Mouse (Mus musculus) frontal cortex, adult 2 months (tissue): ENCODE data around the gene 4931423N10Rik. TPM values are rescaled to one million over a fixed set of nuclear protein-coding genes. Genes with fewer than 3 reads are reported as not detected.
"Not testable (repeated sequence)": the region's sequence is repeated elsewhere in the genome, so short reads cannot be mapped to it uniquely, and the experiment has no call there.

ENCODE experiments used
- DNase-seq, 2 experiments: peaks; one replicate each; pipeline ENCODE4 v3.0.0; 2022; ENCODE audit warnings: low spot score in 1 of 2; ENCODE audit errors: extremely low spot score in 1 of 2
- polyA plus RNA-seq: library from polyadenylated mRNA; depleted of rRNA; stranded (reverse); fragments of >200 nt; gene quantifications from 2 replicates; pipeline ENCODE4 v1.2.3, GENCODE M21; 2012; rRNA removed

4931423N10Rik gene
- 0.17 and 0.32 TPM in 2 replicates for polyA plus RNA-seq

DNA sequence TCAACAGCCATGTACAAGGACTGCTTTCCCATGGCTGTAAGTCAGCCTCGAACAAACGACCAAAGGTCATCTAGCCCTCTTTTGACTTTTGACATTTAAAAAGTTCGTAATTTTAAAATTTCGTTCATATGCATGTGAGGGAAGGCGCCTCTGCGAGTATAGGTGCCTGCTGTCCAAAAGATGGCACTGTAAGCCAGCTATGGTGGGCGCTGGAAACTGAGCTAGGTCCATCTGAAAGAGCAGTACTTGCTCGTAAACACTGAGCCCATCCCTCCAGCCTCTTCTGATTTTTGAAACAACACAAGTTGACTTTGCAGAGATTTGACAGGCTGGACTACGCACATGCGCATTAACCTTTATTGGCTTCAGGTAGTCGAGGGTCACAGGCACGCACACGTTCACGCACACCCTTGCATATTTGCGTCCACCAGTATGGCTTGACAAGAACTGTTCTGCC, at the start of gene 4931423N10Rik:
TSS of gene 4931423N10Rik (plus strand) at position 407 of the 457 bp plus-strand sequence.
- DNase-seq: peak in 1 of 2 experiments; percentile 15

DNA sequence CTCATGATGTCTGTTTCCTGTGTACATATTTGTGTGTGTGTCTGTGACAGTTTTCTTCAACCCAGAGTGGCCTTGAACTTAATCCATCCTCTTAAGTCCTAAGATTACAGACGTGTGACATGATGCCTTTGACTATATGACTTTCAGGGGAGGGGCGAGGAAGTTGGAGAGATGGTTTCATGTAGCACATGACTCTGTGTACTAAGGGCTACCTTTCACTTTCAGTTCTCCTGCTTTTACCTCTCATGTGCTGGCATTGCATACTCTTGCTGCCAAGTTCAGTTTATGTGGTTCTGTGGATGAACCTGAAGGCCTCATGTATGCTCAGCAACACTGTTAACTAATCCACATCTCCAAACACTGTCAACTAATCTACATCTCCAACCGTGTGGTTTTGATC, 35.0 kb upstream of the 4931423N10Rik start:
- no peak for DNase-seq

DNA sequence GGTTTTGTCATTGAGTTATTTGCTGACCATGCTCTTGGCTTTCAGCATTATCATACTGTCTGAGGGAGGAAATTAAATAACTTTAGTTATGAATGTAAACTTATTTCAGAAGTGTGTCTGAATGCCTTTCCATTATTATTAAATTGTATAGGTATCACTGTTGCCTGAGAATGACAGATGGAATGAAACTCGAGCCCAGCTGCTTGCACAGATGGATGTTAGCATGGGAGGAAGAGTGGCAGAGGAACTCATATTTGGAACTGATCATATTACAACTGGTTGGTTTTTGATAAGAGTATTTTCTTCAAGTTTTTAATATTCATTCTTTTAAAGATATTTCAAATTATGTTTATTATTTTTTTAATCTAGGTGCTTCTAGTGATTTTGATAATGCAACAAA, 12.9 kb upstream of the 4931423N10Rik start:
- DNase-seq: no peak

DNA sequence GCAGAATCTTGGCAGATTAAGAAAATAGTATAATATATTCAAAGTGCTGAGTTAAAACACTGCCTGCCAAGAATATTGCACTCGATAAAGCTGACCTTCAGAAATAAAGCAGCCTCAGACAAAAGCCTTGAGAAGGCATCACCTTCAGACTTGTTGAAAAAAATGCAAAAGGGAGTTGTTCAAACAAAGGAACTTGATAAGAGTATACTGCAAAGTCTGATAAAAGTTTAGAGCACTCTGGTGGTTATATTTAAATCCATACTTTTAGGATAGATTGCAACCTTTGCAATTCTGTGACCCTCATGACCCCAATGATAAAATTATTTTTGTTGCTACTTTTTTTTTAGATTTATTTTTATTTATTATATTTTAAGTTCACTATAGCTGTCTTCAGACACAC, 6.2 kb upstream of the 4931423N10Rik start:
- DNase-seq: no peak

DNA sequence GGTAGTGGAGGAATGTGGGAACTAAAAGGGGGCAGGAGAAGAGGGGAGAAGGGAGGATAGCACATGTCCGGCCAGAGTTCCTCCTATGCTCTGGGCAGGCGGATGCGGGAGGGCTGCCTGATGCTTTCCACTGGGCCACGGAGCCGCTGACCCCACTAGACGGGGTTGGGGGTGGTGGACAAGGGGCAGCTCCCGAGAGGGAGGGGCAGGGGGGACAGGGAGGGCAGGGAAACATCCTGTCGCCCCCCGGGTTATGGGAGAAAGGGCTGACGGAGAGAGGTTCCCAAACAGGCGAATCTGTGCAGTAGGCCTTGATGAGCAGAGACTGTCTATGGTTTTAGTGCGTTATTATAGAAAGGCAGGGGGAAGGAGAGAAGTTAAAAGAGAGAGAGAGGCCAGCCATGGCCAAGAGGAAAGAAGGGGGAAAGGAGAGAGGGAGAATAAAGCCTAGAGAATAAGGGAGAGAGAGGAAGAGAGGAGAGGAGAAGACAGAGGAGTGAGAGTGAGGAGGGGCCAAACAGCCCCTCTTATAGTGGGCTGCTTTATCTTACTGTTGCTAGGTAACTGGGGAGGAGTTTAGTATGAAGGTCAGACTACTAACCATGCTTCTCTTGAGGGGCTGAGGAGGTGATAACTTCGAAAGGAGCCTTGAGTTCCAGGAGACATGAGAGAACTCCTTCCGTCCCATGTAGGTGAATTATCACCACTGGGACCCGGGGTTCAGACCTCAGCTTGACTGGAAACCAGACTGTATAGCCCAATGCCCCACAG, 4.2 kb upstream of the 4931423N10Rik start:
- no peak for DNase-seq

DNA sequence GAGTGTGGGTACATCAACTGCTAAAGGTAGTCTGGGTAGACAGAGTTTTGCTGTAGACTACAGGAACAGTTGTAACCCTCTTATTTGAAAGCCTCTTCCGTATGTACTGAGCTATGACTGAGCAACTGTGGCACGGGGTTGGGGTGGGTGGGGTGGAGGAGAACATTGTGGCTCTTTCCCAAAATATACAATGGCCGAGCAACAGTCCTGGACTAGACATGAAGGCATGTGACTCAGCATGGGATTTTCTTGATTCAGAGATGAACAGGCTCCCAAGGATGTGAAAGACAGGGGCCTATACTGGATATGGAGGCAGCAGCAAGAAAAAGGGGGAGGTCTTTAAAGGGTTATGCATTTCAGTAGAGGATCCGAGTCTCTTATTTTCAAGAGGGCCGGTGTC, 6.4 kb downstream of the 4931423N10Rik start:
- DNase-seq: no peak

DNA sequence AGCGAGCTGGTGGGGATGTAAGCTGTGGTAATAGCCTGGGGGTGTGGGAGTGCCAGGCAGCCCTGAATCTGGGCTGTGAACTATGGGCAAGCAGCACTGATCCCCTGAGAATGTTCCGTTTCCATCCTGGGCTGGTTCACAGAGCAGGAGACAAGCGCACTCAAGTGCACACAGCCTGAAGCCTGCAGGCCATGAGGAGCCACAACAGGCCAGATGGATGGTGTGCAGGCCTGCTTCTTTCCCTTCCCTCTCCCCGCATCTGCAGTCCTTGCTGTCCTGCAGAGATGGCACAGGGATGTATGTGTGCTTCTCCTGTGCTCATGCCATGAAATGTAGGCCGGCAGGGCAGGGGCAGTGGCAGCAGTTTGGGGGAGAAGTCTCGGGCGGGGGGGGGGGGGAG, 17.9 kb downstream of the 4931423N10Rik start:
- DNase-seq: no peak

DNA sequence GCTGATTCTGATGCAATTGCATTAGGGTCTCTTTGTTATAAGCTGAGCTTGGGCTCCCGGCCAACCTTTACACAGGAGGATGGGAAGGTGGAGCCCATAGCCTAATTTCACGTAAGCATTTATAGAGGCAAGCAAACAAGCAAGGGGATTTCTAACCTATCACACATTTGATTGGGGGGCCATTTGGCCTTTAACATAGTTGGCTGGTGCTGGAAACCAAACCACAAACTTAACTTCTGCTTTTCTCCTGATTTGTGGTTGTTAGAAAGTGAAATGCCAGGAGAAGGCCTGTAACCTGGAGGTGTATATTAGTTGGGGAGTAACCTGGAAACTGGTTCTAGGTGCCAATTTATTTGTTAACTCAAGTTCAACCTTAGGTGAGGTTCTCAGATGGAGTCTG, 21.2 kb downstream of the 4931423N10Rik start:
- no peak for DNase-seq

DNA sequence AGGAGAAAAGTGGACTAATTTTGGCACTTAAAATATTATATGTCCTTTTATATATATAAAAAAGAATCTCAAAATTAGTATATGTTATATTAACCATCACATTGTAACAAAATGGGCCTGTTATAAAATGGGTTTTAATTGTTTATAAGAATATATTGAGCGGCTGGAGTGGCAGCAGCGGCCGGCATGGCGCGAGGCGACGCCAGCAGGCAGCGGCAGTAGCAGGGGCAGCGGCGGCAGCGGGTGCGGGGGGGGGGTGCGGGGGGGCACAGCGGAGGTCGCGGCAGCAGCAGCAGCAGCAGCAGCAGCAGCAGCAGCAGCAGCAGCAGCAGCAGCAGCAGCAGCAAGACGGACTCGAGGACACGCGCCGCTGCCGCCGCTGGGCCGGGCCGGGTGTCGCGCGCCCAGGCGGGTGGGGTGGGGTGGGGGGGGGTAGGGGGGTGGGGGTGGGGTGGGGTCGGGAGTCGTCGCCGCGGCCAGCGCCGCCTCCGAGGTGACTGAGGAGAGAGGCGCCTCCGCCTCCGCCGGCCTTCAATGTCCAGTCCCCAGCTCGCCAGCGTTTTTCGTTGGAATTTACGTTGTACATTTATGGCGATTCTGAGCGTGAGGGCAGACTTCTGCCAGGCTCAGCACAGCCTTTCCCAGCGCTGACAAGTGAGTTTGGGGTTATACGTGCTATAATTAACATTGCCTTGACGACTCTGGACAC, 26.9 kb downstream of the 4931423N10Rik start:
- DNase-seq: peak in 1 of 2 experiments; percentile 5

DNA sequence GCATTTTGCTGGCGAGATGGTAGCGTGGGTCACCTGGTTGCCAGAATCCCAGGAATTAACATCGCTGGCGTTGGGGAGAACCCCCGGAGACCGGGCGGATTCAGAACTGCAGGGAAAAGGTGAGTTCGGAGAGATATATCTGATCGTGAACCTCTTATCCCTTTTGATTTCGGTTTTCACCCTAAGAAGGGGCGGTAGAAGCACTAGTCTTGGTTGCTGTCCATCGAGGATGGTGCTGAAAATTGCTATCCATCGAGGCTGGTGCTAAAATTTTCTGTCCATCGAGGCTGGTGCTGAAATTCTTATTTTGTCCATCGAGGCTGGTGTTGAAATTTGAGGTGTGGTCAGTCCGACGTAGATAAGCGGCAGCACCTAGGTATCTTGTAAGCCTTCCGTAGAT, 83.7 kb downstream of the 4931423N10Rik start:
- DNase-seq: not testable (repeated sequence)

DNA sequence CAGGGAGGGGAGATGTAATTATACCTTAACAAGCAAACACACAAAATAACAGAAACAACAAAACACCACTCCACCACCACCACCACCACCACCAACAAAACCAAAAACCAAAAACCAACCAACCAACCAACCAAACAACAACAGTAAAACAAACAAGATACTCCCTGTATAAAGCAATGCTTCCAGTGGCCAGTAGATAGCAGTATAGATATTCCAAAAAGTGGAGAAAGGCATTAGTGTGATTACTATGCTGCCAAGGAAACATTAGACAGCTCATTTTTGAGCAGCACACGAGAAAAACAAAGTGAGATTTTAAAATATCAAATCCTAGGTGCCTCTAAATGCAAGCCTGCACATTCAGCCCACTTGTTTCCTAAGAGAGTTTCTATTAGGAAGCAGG, 107.6 kb downstream of the 4931423N10Rik start:
- DNase-seq: peak in 1 of 2 experiments; percentile 14

Other genes with a start within 250 kb of the 4931423N10Rik start
- 114 and 117 TPM in 2 replicates for gene Abi1, start 167.2 kb upstream of the 4931423N10Rik start, polyA plus RNA-seq
- gene Acbd5, start 139.3 kb upstream of the 4931423N10Rik start, polyA plus RNA-seq: 46.1 and 48.8 TPM in 2 replicates
- 0.46 and 0.54 TPM in 2 replicates for gene Mastl, start 51.5 kb upstream of the 4931423N10Rik start, polyA plus RNA-seq
- 32.2 and 39.0 TPM in 2 replicates for gene Yme1l1, start 51.1 kb upstream of the 4931423N10Rik start, polyA plus RNA-seq
- 0.82 and 2.0 TPM in 2 replicates for gene Nxph2, start 113.8 kb downstream of the 4931423N10Rik start, polyA plus RNA-seq